Mouse (Mus musculus): Measurements from ENCODE around the gene Pkn1. TPM values are rescaled to one million over a fixed set of nuclear protein-coding genes. Genes with fewer than 3 reads are reported as not detected.

Pkn1 gene
- total RNA-seq, 2 experiments from 2014 or later, result 60.9 to 65.6 TPM

DNA sequence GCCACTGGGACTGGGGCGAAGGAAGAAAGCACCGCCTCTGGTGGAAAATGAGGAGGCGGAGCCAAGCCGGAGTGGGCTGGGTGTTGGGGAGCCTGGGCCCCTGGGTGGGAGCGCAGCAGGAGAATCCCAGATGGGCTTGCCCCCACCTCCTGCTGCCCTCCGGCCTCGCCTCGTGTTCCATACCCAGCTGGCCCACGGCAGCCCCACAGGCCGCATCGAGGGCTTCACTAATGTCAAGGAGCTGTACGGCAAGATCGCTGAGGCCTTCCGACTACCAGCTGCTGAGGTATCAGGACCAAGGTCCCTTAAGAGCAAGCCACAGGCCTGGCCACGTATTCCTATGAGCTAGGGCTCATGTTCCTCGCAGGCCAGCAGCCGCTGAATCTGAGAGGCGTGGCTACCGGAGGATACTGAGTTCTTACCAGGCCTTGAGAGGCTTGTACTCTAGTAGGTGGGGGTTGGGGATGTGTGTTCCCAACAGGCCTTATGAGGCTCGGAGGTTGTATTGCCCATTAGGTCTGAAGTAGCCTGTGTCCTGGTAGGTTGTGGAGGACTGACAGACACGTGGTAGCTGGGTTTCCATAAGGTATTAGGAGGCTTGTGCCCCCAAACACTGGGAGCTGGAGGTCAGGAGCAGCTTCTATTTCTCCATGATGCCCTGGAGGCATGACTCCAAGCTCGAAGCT, 37.8 kb downstream of the Pkn1 start:
- TF ChIP-seq CTCF (IDR thresholded peaks at IDR 0.05), result no peak
- no peak for DNase-seq (ENCODE audit: extremely low spot score in 1 of 2, low spot score in 2 of 2)
- no peak overlapping the region for H3K4me3 ChIP-seq
- intact Hi-C loops (cut with DNase I), result loop anchor here (5.0 kb wide), 1 partner anchor 61 kb away; no protein-coding TSS in a partner anchor
- H3K27ac ChIP-seq, result peak overlapping the region; percentile 71

DNA sequence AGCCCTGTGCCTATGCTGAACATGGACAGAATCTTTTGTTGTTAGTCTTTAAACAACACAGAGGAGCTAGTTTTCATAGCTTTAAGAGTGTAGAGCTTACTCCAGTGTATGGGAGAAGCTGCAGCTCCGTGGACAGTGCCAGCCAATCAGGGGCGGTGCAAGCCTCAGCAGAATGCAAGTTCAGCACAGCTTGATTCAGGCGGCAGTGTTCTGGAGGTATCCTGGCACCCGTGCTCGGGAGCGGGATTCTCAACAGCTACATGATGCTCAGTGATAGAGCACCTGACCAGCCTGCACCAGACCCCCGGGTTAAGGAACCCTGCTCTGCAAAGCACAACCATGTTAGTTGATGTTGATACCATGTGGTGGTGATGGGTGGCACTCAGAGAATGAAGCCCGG, 38.4 kb downstream of the Pkn1 start:
- TF ChIP-seq CTCF (IDR thresholded peaks at IDR 0.05), result no peak
- H3K4me3 ChIP-seq, result no peak overlapping the region
- H3K27ac ChIP-seq, result peak overlapping the region; percentile 71
- intact Hi-C loops (cut with DNase I), result loop anchor here (5.0 kb wide), 1 partner anchor 62 kb away; no protein-coding TSS in a partner anchor
- no peak for DNase-seq (ENCODE audit: extremely low spot score in 1 of 2, low spot score in 2 of 2)

DNA sequence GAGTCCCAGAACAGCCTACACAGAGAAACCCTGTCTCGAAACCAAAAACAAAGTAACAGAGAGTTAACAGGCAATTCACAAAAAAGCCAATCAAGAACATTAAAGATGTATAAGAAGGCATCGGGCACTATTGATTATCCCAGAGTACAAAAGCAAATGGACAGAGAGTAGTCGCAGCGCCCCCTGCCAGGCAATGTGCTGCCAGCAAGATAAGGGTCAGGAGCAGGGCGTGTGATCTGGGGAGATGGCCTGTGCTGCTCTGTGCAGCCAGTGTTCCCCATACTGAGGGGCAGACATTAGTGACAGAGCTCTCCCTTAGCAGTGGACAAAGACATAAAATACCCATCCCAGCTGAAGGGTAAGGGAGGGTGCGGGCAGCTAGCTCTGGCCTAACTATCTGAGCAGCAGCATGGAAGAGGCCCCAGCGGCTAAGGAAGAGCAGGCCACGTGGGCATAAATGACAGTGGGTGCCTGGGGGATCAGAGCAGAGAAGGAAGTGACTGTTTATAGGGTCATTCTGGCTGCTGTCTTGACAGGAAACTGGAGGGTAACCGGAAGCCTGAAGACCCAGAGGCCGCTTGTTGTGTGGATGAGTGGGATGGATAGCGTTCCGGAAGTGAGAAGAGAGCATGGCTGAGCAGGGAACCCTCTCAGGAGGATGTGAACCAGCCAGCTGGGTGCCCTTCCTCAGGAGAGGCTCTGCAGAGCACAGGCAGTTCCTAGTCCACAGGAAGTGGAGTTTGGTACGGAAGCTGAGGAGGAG, 42.3 kb downstream of the Pkn1 start:
- DNase-seq (ENCODE audit: extremely low spot score in 1 of 2, low spot score in 2 of 2), result no peak
- peak; percentile 38 for TF ChIP-seq CTCF (IDR thresholded peaks at IDR 0.05)
- Histone ChIP-seq H3K4me3 (no peak overlapping the region), H3K27ac (no peak overlapping the region)
- intact Hi-C loops (cut with DNase I), result no loop called here

DNA sequence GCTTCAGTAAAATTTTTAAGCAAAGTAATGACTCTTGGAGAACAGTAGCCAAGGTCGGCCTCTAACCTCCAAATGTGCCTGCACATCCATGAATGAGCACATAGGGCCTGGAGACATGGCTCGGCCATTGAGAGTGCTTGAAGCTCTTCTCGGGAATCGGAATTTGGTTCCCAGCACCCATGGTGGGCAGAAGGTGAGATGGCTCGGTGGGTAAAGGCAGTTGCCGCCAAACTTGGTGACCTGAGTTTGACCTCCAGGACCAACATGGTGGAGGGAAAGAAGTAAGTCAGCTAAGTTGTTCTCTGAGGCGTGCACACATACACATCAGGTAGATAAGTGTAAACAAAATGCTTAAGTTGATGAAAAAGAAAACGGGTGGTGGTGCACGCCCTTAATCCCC, 42.9 kb downstream of the Pkn1 start:
- no peak for DNase-seq (ENCODE audit: extremely low spot score in 1 of 2, low spot score in 2 of 2)
- no peak overlapping the region for H3K4me3 ChIP-seq
- intact Hi-C loops (cut with DNase I), result no loop called here
- no peak overlapping the region for H3K27ac ChIP-seq
- no peak for TF ChIP-seq CTCF (IDR thresholded peaks at IDR 0.05)

DNA sequence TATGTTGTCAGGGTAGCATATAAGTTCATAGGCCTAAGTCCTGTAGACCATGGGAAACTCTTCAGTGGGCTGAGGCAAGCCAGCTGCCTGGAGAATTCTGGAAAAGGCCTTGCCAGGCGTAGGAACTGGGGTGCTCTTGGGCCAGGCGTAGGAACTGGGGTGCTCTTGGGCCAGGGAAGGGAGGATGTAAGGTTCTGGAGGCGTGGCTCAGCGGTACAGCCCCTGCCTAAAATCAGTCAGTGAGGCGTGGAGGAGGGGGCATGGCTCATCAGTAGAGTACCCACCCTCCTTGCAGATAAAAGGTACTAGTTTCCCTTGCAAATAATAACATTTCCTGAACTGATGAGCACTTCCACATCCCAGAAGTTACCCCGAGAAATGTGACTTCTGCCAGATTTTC, 44.3 kb downstream of the Pkn1 start:
- no peak overlapping the region for H3K4me3 ChIP-seq
- TF ChIP-seq CTCF (IDR thresholded peaks at IDR 0.05), result no peak
- no peak overlapping the region for H3K27ac ChIP-seq
- intact Hi-C loops (cut with DNase I), result loop anchor here (5.0 kb wide), 1 partner anchor 303 kb away; the partner anchor contains the start of genes Asf1b and Gm10644
- DNase-seq (ENCODE audit: extremely low spot score in 1 of 2, low spot score in 2 of 2), result no peak

DNA sequence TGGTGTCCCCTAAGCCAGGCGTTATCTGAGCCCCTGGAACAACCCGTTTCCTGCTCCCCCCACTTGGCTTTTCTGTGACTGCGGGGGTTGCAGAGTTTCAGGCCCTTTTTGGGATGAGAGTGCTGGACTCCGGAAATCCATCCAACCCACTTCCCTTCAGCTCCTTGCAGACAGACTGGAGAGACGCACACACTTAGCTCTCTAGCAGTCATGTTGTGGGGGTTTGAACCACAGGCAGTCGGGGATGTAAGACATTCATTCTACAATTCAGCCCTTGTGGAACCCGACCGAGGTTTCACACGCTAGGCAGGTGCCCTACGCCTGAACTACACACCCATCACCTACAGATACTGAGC, 45.3 kb downstream of the Pkn1 start:
- intact Hi-C loops (cut with DNase I), result loop anchor here (2.0 to 5.0 kb wide), 2 partner anchors 45 to 304 kb away; partner anchors contain the start of genes Asf1b, Dnajb1 and Gm10644
- Histone ChIP-seq H3K27ac (peak overlapping the region; percentile 89), H3K4me3 (peak overlapping the region; percentile 99)
- TF ChIP-seq CTCF (IDR thresholded peaks at IDR 0.05), result no peak
- no peak for DNase-seq (ENCODE audit: extremely low spot score in 1 of 2, low spot score in 2 of 2)

GRCm38 (mm10) chr8:83652744-83653661, 46.0 kb downstream of the Pkn1 start:
- intact Hi-C loops (cut with DNase I), result loop anchor here (2.0 to 5.0 kb wide), 2 partner anchors 44 to 304 kb away; partner anchors contain the start of genes Asf1b, Dnajb1 and Gm10644
- DNase-seq (ENCODE audit: extremely low spot score in 1 of 2, low spot score in 2 of 2), result no peak
- Histone ChIP-seq H3K4me3 (peak overlapping the region; percentile 99), H3K27ac (peak overlapping the region; percentile 89)
- TF ChIP-seq CTCF (IDR thresholded peaks at IDR 0.05), result no peak

GRCm38 (mm10) chr8:83652030-83652743, 46.8 kb downstream of the Pkn1 start, which contains the start of gene Gipc1:
Gene Gipc1 (plus strand): TSS chr8:83652677.
- intact Hi-C loops (cut with DNase I), result loop anchor here (2.0 to 5.0 kb wide), 2 partner anchors 43 to 305 kb away; partner anchors contain the start of genes Asf1b, Dnajb1 and Gm10644
- H3K4me3 ChIP-seq, result peak within 1 kb of the TSS; percentile 99
- H3K27ac ChIP-seq, result peak within 1 kb of the TSS; percentile 89
- peak; percentile 95 to 97 for DNase-seq (ENCODE audit: extremely low spot score in 1 of 2, low spot score in 2 of 2)
- TF ChIP-seq CTCF (IDR thresholded peaks at IDR 0.05), result no peak

DNA sequence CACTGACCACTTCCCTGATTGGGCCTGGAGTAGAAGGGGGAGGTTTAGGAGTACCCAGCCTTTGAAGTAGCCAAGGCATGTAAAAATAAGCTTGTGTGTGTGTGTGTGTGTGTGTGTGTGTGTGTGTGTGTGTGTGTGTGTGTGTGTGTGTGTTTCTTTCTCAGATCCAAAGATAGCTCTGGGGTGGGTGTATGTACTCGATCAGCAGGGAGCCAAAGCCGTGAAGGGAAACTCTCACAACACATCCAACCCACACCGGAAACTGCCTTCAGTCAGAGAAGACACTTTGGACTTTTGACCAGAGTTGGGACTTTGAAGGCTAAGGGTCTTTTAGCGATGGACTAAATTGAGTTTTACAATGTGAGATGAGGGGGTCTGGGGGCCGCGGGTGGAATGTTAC, 49.3 kb downstream of the Pkn1 start:
- no peak for DNase-seq (ENCODE audit: extremely low spot score in 1 of 2, low spot score in 2 of 2)
- TF ChIP-seq CTCF (IDR thresholded peaks at IDR 0.05), result no peak
- Histone ChIP-seq H3K27ac (no peak overlapping the region), H3K4me3 (no peak overlapping the region)
- intact Hi-C loops (cut with DNase I), result loop anchor here (5.0 kb wide), 1 partner anchor 308 kb away; the partner anchor contains the start of genes Asf1b and Gm10644

- intact Hi-C loops (cut with DNase I), result no loop called here
- no peak for TF ChIP-seq CTCF (IDR thresholded peaks at IDR 0.05)
- DNase-seq (ENCODE audit: extremely low spot score in 1 of 2, low spot score in 2 of 2), result no peak
- Histone ChIP-seq H3K27ac (no peak overlapping the region), H3K4me3 (no peak overlapping the region)
These were observed 50.9 kb downstream of the Pkn1 start for GRCm38 (mm10) chr8:83648031-83648430.

- intact Hi-C loops (cut with DNase I), result no loop called here
- TF ChIP-seq CTCF (IDR thresholded peaks at IDR 0.05), result no peak
These were observed 51.5 kb downstream of the Pkn1 start for GRCm38 (mm10) chr8:83647511-83647910.

More at GRCm38 (mm10) chr8:83647511-83647910, 51.5 kb downstream of the Pkn1 start:
- no peak for DNase-seq (ENCODE audit: extremely low spot score in 1 of 2, low spot score in 2 of 2)
- Histone ChIP-seq H3K27ac (no peak overlapping the region), H3K4me3 (no peak overlapping the region)
